Mouse (Mus musculus) E14TG2a.4 (cell line): ENCODE measurements at regions not wholly inside any gene's neighbourhood (a gene's known extent, or its start where the extent isn't known, plus 50 kb on each side); places are given as distances from the start of the nearest gene placed in this dataset.

Experiments
- H3K27me3 ChIP-seq: 2 replicates; pipeline ENCODE4 v1.6.1; 2014; ENCODE audit warnings: low read length, control low read depth; ENCODE audit not compliant: insufficient read depth
- H3K36me3 ChIP-seq: 2 replicates; pipeline ENCODE4 v1.6.1; 2014; ENCODE audit warnings: low read length, control low read depth; ENCODE audit not compliant: insufficient read depth
- H3K4me1 ChIP-seq: replicated peaks from 2 replicates; pipeline ENCODE4 v1.6.1; 2014; ENCODE audit warnings: low read depth, low read length, control low read depth
- H3K4me3 ChIP-seq: replicated peaks from 2 replicates; pipeline ENCODE4 v1.5.1; 2014; ENCODE audit warnings: mild to moderate bottlenecking, low read length
- H3K9me3 ChIP-seq: 2 replicates; pipeline ENCODE4 v1.6.1; 2014; ENCODE audit warnings: low read length, control low read depth
- CTCF ChIP-seq: conservative IDR thresholded peaks from 2 replicates; pipeline ENCODE4 v1.5.1; 2014; ENCODE audit warnings: low read length
- NANOG ChIP-seq: IDR thresholded peaks from 2 replicates; pipeline ENCODE4 v1.6.1; 2014; ENCODE audit warnings: borderline replicate concordance, low read length, mixed read lengths
- POU5F1 ChIP-seq: IDR thresholded peaks from 2 replicates; pipeline ENCODE4 v1.6.1; 2014; ENCODE audit warnings: low read length, borderline replicate concordance

DNA sequence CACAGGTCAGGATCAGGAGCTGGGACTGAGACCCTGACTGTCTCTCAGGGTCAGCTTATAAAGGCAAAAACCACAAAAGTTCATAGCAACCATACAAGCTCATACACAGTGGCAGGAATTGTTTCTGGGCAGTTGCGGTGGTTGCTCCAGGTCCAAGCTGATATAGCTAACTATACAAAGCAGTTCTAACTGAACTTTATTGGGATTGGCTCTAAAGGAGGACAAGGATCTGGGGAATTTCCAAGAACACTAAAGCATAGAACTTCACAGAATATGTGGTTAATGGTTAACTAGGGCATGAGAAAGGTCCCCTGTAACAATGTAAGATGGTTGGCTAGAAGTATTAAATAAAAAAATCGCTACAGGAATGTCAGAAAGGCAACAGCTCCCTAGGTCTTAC is 748.0 kb upstream of the Crim1 start:
- no peak for TF ChIP-seq CTCF
- TF ChIP-seq NANOG = no peak
- no peak for TF ChIP-seq POU5F1

DNA sequence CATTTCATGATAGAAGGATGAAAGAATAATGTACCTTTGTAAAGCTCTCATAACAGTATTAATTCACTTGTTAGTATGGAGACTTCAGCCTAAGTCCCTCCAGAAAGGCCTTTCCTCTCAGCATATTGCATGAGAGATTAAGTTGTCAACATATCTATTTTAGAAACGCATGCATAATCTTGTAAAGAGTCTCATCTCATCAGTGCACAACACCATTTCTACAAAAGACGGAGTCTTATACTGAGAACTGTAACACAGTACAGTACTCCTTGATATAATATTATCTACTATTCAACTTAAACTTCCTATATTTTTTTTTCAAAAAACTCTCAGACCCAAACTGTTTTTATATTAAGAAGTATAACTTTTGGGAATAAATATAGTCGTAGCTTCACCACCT is 730.4 kb upstream of the Crim1 start:
- no peak overlapping the region for H3K4me3 ChIP-seq
- TF ChIP-seq CTCF (no peak), NANOG (no peak), POU5F1 (no peak)
- H3K9me3 ChIP-seq = no peaks in the 10 kb centered on the region
- no peaks in the 10 kb centered on the region for H3K27me3 ChIP-seq
- no peaks in the 10 kb centered on the region for H3K4me1 ChIP-seq
- H3K36me3 ChIP-seq = no peaks in the 10 kb centered on the region

More for the DNA sequence above, 748.0 kb upstream of the Crim1 start:
- Histone ChIP-seq H3K9me3 (no peaks in the 10 kb centered on the region), H3K4me1 (no peaks in the 10 kb centered on the region), H3K36me3 (no peaks in the 10 kb centered on the region), H3K27me3 (no peaks in the 10 kb centered on the region), H3K4me3 (no peak overlapping the region)

DNA sequence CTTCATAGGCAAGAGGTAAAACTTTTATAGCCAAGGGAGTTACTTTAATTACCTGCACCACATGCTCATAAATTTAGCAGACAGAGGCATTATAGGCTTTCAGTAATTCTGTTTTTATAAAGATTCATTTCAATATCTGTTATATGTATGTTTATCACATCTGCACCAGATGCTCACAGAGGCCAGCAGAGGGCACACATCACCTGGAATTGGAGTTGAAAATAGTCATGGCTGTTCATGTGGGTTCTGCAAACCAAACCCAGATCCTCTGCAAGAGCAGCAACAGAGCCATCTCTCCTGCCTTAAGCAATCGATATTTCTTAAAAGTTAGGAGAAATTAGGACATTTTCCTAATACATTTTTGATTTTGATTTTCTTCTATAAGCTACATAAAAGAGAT is 729.9 kb upstream of the Crim1 start:
- H3K36me3 ChIP-seq = no peaks in the 10 kb centered on the region
- H3K27me3 ChIP-seq = no peaks in the 10 kb centered on the region
- peak; percentile 27 for TF ChIP-seq CTCF
- TF ChIP-seq NANOG = no peak
- no peaks in the 10 kb centered on the region for H3K4me1 ChIP-seq
- no peaks in the 10 kb centered on the region for H3K9me3 ChIP-seq
- no peak overlapping the region for H3K4me3 ChIP-seq

DNA sequence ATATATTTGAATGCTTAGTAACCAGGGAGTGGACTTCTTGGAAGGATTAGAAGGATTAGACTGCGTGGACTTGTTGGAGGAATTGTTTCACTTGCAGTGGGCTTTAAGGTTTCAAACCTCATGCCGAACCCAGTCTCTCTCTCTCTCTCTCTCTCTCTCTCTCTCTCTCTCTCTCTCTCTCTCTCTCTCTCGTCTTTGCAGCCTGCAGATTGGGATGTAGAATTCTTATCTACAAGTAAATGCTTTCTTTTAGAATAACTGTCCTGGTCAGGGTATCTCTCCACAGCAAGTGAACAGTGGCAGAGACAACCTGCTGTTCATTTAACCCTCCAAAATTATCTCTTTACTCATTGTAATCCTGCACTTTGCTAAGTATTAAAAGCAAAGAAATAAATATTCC is 728.1 kb upstream of the Crim1 start:
- TF ChIP-seq POU5F1 (no peak), NANOG (no peak), CTCF (no peak)
- H3K4me1 ChIP-seq = no peaks in the 10 kb centered on the region

More for the DNA sequence above, 728.1 kb upstream of the Crim1 start:
- H3K9me3 ChIP-seq = no peaks in the 10 kb centered on the region
- H3K4me3 ChIP-seq = no peak overlapping the region
- H3K36me3 ChIP-seq = no peaks in the 10 kb centered on the region
- H3K27me3 ChIP-seq = no peaks in the 10 kb centered on the region
